Mouse (Mus musculus): ENCODE data around the gene Cmtm6.

DNA sequence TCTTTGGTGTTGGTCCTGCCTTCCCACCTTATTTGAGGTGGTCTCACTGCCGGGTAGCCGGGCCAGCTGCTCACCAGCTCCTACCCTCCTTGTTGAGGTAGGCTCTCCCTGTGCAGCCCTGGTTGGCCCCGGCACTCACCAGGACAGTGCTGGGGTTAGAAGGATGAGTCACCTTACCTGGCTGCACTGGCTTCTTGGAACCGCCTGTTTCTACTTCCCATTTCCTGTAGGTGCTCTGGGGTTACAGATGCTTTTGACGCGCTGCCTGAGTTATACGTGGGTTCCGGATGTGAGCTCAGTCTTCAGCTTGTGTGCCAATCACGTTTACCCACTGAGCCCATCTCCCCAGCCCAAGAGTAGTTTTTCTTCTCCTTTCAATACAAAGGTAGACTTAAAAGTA, 9.4 kb downstream of the Cmtm6 start:
- TF ChIP-seq CTCF (IDR thresholded peaks at IDR 0.05; ENCODE audit: low read depth, low read length) (no peak), TAL1 (conservative IDR thresholded peaks at IDR 0.05; ENCODE audit: low read depth, low read length) (no peak)

All from G1E (cell line).